Mouse (Mus musculus) thymus, adult 2 months (tissue): ENCODE results near the gene Khdc4.

ENCODE experiments used
- CTCF ChIP-seq: fragments of 200-500 bp; IDR thresholded peaks from 2 replicates; pipeline ENCODE4 v1.5.1; 2012; ENCODE audit warnings: mild to moderate bottlenecking, control low read depth, low read length, moderate library complexity, borderline replicate concordance; ENCODE audit not compliant: control insufficient read depth, poor library complexity, insufficient read depth; ENCODE audit errors: extremely low read depth
- POLR2A ChIP-seq: fragments of 200-500 bp; IDR thresholded peaks from 2 replicates; pipeline ENCODE4 v1.6.1; 2012; ENCODE audit warnings: mild to moderate bottlenecking, low read length, control low read depth, moderate library complexity; ENCODE audit not compliant: control insufficient read depth, poor library complexity, insufficient read depth; ENCODE audit errors: extremely low read depth

DNA sequence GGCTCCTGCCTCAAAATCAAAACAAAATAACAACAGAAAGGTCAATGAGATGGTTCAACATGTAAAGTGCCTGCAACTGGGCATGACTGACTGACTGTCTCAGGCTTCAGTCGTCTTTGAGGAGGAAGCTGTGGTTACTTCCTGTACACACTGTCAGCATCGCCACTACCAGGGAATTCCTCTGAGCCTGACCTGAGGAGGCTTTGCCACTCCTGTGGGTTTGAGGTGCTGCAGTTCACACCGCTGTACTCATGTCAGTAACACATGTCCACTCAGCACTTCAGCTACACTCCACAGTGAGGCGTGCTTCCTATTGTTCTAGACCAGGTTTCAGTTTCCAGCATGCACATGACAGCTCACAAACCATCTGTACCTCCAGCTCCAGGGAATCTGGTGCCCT lies 21.5 kb upstream of the Khdc4 start:
- no peak for TF ChIP-seq CTCF
- no peak for TF ChIP-seq POLR2A
